Mouse (Mus musculus): ENCODE data around the gene Ino80.

DNA sequence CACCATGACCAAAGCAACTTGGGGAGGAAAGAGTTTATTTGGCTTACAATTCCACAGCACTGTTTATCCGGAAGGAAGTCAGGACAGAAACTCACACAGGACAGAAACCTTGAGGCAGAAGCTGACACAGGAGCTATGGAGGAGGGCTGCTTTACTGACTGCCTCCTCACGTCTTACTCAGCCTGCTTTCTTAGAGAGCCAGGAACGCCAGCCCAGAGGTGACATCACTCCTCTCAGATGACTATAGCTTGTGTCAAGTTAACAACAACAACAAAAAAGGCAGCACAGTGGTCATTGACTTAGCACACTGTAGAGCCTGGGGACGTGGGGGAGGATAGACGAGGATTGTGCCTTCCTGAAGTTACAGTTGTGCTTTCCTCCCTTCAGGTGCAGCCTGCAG lies 14.5 kb upstream of the Ino80 start:
- TF ChIP-seq CTCF (IDR thresholded peaks at IDR 0.05) (no peak), EP300 (IDR thresholded peaks at IDR 0.05) (no peak)
